Mouse (Mus musculus): ENCODE results near the gene Nt5dc3.

Nt5dc3 gene

DNA sequence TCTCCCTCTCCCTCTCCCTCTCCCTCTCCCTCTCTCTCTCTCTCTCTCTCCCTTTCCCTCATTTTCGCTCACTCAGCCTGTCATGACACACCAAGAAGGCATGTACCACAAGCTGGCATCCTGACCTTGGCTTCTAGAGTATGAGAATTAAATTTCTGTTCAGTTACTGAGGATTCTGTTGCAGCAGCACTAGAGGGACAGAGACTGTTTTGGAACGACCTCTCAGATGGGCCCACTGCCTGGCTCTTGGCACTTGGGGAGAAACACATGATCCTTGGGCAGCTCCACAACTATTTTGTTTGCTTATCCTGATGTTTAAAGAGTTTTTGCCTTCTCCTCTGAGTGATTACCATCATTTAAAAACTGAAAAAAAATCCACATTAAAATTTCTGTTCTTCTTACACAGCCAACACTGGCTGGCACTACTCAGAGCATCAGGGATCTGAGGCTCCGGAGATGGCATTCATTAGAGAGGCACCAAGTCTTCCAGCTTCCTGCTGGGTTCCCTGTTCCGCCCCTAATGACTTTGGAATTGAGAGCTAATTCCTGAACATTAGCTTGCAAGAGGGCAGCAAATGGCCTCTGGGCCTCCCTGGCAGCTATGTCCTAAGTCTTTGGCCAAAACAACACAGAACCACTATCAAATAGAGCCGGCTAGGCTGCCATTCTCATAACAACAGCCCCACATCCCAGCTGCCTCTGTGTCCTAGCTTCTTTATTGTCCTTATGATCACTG is 101.4 kb downstream of the Nt5dc3 start:
- DNase-seq (ENCODE audit: low spot score) = peak; percentile 83

DNA sequence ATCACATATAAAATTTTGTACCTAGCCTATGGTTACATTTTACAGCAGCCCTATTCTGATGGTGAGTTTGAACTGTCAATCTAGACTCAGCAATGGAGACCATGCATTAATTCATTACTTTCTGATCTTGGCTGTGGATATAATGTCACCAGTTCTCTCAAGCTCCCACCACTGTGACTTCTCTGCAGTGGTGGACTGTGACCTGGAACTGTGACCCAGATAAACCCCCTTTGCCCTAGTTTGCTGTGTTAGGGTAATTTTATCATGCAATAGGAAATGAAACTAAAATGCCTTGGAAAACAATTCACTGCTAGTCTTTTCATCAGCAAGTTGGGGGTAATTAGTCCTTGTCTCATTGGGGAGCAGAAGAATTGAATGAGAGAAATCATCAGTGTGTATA is 102.6 kb downstream of the Nt5dc3 start:
- peak; percentile 7 for DNase-seq (ENCODE audit: low spot score)

GRCm38 (mm10) chr10:86886434-86886833 is 107.6 kb downstream of the Nt5dc3 start:
- DNase-seq (ENCODE audit: low spot score) = peak; percentile 10

Data from adipocyte (in vitro differentiated cells).